Mouse (Mus musculus): Measurements from ENCODE around the gene Afm. TPM values are rescaled to one million over a fixed set of nuclear protein-coding genes. Genes with fewer than 3 reads are reported as not detected.

The Afm gene
- polyA plus RNA-seq, 1 experiment from 2014 or later = 2.2 TPM

GRCm38 (mm10) chr5:90499509-90499908, 19.2 kb upstream of the Afm start:
- no peak for DNase-seq (ENCODE audit: low spot score)
- WGBS = 67% methylated on average over 7 of the region's 7 CpGs

GRCm38 (mm10) chr5:90500714-90501113, 18.0 kb upstream of the Afm start:
- no peak for ATAC-seq (ENCODE audit: low FRiP score, low TSS enrichment)
- TF ChIP-seq EP300 (optimal IDR thresholded peaks at IDR 0.05) = no peak
- peak; percentile 93 for TF ChIP-seq CTCF (IDR thresholded peaks at IDR 0.05; ENCODE audit: low read depth)
- Histone ChIP-seq H3K9ac (ENCODE audit: low read length) (no peak overlapping the region), H3K27me3 (ENCODE audit: control insufficient read depth, insufficient read depth, low read length) (no peaks in the 10 kb centered on the region), H3K27ac (replicated peaks) (no peak overlapping the region), H3K4me1 (replicated peaks; ENCODE audit: control insufficient read depth, insufficient read depth) (no peaks in the 10 kb centered on the region), H3K36me3 (ENCODE audit: control insufficient read depth, insufficient read depth, low read length) (no peaks in the 10 kb centered on the region), H3K4me3 (ENCODE audit: low read depth, low read length) (no peak overlapping the region), H3K4me2 (replicated peaks; ENCODE audit: low read depth) (no peak overlapping the region), H3K9me3 (ENCODE audit: control insufficient read depth, low read length) (no peaks in the 10 kb centered on the region)
- WGBS = 2% methylated on average over 6 of the region's 6 CpGs
- DNase-seq (ENCODE audit: low spot score) = peak; percentile 75

More at GRCm38 (mm10) chr5:90499509-90499908, 19.2 kb upstream of the Afm start:
- no peak for ATAC-seq (ENCODE audit: low FRiP score, low TSS enrichment)
- TF ChIP-seq CTCF (IDR thresholded peaks at IDR 0.05; ENCODE audit: low read depth) (no peak), EP300 (optimal IDR thresholded peaks at IDR 0.05) (no peak)
- no peak overlapping the region for H3K9ac ChIP-seq (ENCODE audit: low read length)
- H3K9me3 ChIP-seq (ENCODE audit: control insufficient read depth, low read length) = no peaks in the 10 kb centered on the region
- H3K27ac ChIP-seq (replicated peaks) = no peak overlapping the region
- no peaks in the 10 kb centered on the region for H3K27me3 ChIP-seq (ENCODE audit: control insufficient read depth, insufficient read depth, low read length)
- no peak overlapping the region for H3K4me3 ChIP-seq (ENCODE audit: low read depth, low read length)
- no peaks in the 10 kb centered on the region for H3K4me1 ChIP-seq (replicated peaks; ENCODE audit: control insufficient read depth, insufficient read depth)
- no peak overlapping the region for H3K4me2 ChIP-seq (replicated peaks; ENCODE audit: low read depth)
- H3K36me3 ChIP-seq (ENCODE audit: control insufficient read depth, insufficient read depth, low read length) = no peaks in the 10 kb centered on the region

GRCm38 (mm10) chr5:90501752-90502151, 17.0 kb upstream of the Afm start:
- H3K27ac ChIP-seq (replicated peaks) = no peak overlapping the region
- ATAC-seq (ENCODE audit: low FRiP score, low TSS enrichment) = no peak
- no peak overlapping the region for H3K4me3 ChIP-seq (ENCODE audit: low read depth, low read length)
- no peak overlapping the region for H3K4me2 ChIP-seq (replicated peaks; ENCODE audit: low read depth)
- 85% methylated on average over 5 of the region's 5 CpGs for WGBS
- no peaks in the 10 kb centered on the region for H3K9me3 ChIP-seq (ENCODE audit: control insufficient read depth, low read length)
- H3K4me1 ChIP-seq (replicated peaks; ENCODE audit: control insufficient read depth, insufficient read depth) = no peaks in the 10 kb centered on the region
- TF ChIP-seq CTCF (IDR thresholded peaks at IDR 0.05; ENCODE audit: low read depth) (no peak), EP300 (optimal IDR thresholded peaks at IDR 0.05) (no peak)
- no peaks in the 10 kb centered on the region for H3K36me3 ChIP-seq (ENCODE audit: control insufficient read depth, insufficient read depth, low read length)
- no peak for DNase-seq (ENCODE audit: low spot score)
- no peaks in the 10 kb centered on the region for H3K27me3 ChIP-seq (ENCODE audit: control insufficient read depth, insufficient read depth, low read length)
- H3K9ac ChIP-seq (ENCODE audit: low read length) = no peak overlapping the region

GRCm38 (mm10) chr5:90504742-90505141, 14.0 kb upstream of the Afm start:
- H3K27ac ChIP-seq (replicated peaks) = no peak overlapping the region
- H3K9me3 ChIP-seq (ENCODE audit: control insufficient read depth, low read length) = no peaks in the 10 kb centered on the region
- TF ChIP-seq EP300 (optimal IDR thresholded peaks at IDR 0.05) (no peak), CTCF (IDR thresholded peaks at IDR 0.05; ENCODE audit: low read depth) (no peak)
- H3K27me3 ChIP-seq (ENCODE audit: control insufficient read depth, insufficient read depth, low read length) = no peaks in the 10 kb centered on the region
- no peak overlapping the region for H3K4me2 ChIP-seq (replicated peaks; ENCODE audit: low read depth)
- no peak overlapping the region for H3K9ac ChIP-seq (ENCODE audit: low read length)
- DNase-seq (ENCODE audit: low spot score) (no peak), ATAC-seq (ENCODE audit: low FRiP score, low TSS enrichment) (0 out of 2 replicates have a peak, but pooled peaks have one; percentile 15)
- no peak overlapping the region for H3K4me3 ChIP-seq (ENCODE audit: low read depth, low read length)
- no peaks in the 10 kb centered on the region for H3K36me3 ChIP-seq (ENCODE audit: control insufficient read depth, insufficient read depth, low read length)
- 62% methylated on average over 11 of the region's 11 CpGs for WGBS
- H3K4me1 ChIP-seq (replicated peaks; ENCODE audit: control insufficient read depth, insufficient read depth) = no peaks in the 10 kb centered on the region

GRCm38 (mm10) chr5:90506507-90506906, 12.2 kb upstream of the Afm start:
- no peaks in the 10 kb centered on the region for H3K9me3 ChIP-seq (ENCODE audit: control insufficient read depth, low read length)
- H3K4me1 ChIP-seq (replicated peaks; ENCODE audit: control insufficient read depth, insufficient read depth) = no peaks in the 10 kb centered on the region
- no peaks in the 10 kb centered on the region for H3K27me3 ChIP-seq (ENCODE audit: control insufficient read depth, insufficient read depth, low read length)
- TF ChIP-seq EP300 (optimal IDR thresholded peaks at IDR 0.05) (no peak), CTCF (IDR thresholded peaks at IDR 0.05; ENCODE audit: low read depth) (no peak)
- no peaks in the 10 kb centered on the region for H3K36me3 ChIP-seq (ENCODE audit: control insufficient read depth, insufficient read depth, low read length)
- no peak overlapping the region for H3K4me3 ChIP-seq (ENCODE audit: low read depth, low read length)
- no peak overlapping the region for H3K4me2 ChIP-seq (replicated peaks; ENCODE audit: low read depth)
- H3K27ac ChIP-seq (replicated peaks) = no peak overlapping the region
- no peak for ATAC-seq (ENCODE audit: low FRiP score, low TSS enrichment)
- H3K9ac ChIP-seq (ENCODE audit: low read length) = no peak overlapping the region
- no peak for DNase-seq (ENCODE audit: low spot score)
- 54% methylated on average over 2 of the region's 2 CpGs for WGBS

- Histone ChIP-seq H3K4me2 (replicated peaks; ENCODE audit: low read depth) (no peak overlapping the region), H3K9me3 (ENCODE audit: control insufficient read depth, low read length) (no peaks in the 10 kb centered on the region), H3K36me3 (ENCODE audit: control insufficient read depth, insufficient read depth, low read length) (no peaks in the 10 kb centered on the region), H3K4me3 (ENCODE audit: low read depth, low read length) (no peak overlapping the region), H3K4me1 (replicated peaks; ENCODE audit: control insufficient read depth, insufficient read depth) (no peaks in the 10 kb centered on the region), H3K27ac (replicated peaks) (no peak overlapping the region), H3K27me3 (ENCODE audit: control insufficient read depth, insufficient read depth, low read length) (no peaks in the 10 kb centered on the region), H3K9ac (ENCODE audit: low read length) (no peak overlapping the region)
- no peak for DNase-seq (ENCODE audit: low spot score)
- TF ChIP-seq CTCF (IDR thresholded peaks at IDR 0.05; ENCODE audit: low read depth) = no peak
- TF ChIP-seq EP300 (optimal IDR thresholded peaks at IDR 0.05) = no peak
- no peak for ATAC-seq (ENCODE audit: low FRiP score, low TSS enrichment)
- 58% methylated on average over 13 of the region's 13 CpGs for WGBS
These were observed 11.3 kb upstream of the Afm start for GRCm38 (mm10) chr5:90507411-90507949.

Measured in stomach, postnatal 0 days (tissue).